Mouse (Mus musculus): ENCODE measurements at regions not wholly inside any gene's neighbourhood (a gene's known extent, or its start where the extent isn't known, plus 50 kb on each side); places are given as distances from the start of the nearest gene placed in this dataset.
A peak's percentile ranks its signal among the peaks of the same experiment; 100 is the strongest.

GRCm38 (mm10) chr2:72855276-72855970 is 124.8 kb downstream of the Sp3 start:
- Histone ChIP-seq H3K4me1 (peaks cover 14% of the 10 kb centered on the region), H3K9ac (no peak overlapping the region), H3K4me3 (no peak overlapping the region), H3K4me2 (no peak overlapping the region), H3K27ac (peak overlapping the region; percentile 60; the same call in 1 of the 2 replicates), H3K27me3 (no peaks in the 10 kb centered on the region), H3K9me3 (no peaks in the 10 kb centered on the region), H3K36me3 (no peaks in the 10 kb centered on the region)
- ATAC-seq (ENCODE audit: insufficient number of reproducible peaks, low FRiP score, low TSS enrichment, low read depth): no peak
- WGBS: 53% methylated on average over 11 of the region's 11 CpGs

DNA sequence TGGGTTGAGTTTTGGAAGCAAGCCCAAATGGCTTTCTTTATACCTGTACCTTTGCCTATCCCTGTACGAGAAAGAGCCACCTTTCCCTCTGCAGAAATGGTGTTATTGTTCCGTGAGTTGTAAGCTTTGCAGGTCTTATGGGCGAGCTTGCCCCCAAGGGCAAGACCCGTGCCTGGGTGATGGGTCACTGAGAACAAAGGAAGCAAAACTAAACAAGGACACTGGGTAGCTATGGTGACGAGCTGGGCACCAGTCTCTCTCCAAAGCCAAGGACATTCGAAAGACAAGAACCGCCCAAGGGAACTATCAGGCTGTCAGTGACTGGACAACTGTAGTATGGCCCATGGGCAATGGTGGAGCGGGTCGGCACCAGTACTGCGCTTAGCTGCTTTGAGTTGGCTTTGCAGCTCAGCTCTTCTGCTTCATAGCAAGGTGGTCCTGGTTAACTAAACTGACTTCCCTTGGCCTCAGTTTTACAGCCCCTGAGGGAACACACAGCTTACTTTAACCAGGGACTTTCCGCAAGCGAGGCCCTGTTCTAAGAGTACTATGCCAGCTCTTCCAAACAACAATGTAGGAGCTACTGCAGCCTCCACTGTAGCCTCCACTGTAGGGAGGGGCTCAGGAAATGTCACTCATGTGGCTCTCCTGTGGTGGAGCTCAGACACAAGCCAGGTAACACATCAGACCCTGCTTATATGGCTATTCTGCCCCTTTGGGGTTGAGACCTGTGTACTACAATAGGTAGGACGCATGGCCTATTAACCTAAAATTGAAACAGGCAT is 124.1 kb downstream of the Sp3 start:
- 69% methylated on average over 13 of the region's 13 CpGs for WGBS
- Histone ChIP-seq H3K4me3 (no peak overlapping the region), H3K9ac (no peak overlapping the region), H3K4me1 (peaks cover 14% of the 10 kb centered on the region), H3K27me3 (no peaks in the 10 kb centered on the region), H3K27ac (peak overlapping the region; percentile 60), H3K36me3 (no peaks in the 10 kb centered on the region), H3K9me3 (no peaks in the 10 kb centered on the region), H3K4me2 (no peak overlapping the region)
- ATAC-seq (ENCODE audit: insufficient number of reproducible peaks, low FRiP score, low TSS enrichment, low read depth): no peak

GRCm38 (mm10) chr2:72857377-72857776 is 122.9 kb downstream of the Sp3 start:
- Histone ChIP-seq H3K36me3 (no peaks in the 10 kb centered on the region), H3K4me3 (no peak overlapping the region), H3K27ac (no peak overlapping the region), H3K4me1 (peaks cover 14% of the 10 kb centered on the region), H3K27me3 (no peaks in the 10 kb centered on the region), H3K9me3 (no peaks in the 10 kb centered on the region), H3K4me2 (no peak overlapping the region), H3K9ac (no peak overlapping the region)
- no peak for ATAC-seq (ENCODE audit: insufficient number of reproducible peaks, low FRiP score, low TSS enrichment, low read depth)
- 76% methylated on average over 5 of the region's 5 CpGs for WGBS

DNA sequence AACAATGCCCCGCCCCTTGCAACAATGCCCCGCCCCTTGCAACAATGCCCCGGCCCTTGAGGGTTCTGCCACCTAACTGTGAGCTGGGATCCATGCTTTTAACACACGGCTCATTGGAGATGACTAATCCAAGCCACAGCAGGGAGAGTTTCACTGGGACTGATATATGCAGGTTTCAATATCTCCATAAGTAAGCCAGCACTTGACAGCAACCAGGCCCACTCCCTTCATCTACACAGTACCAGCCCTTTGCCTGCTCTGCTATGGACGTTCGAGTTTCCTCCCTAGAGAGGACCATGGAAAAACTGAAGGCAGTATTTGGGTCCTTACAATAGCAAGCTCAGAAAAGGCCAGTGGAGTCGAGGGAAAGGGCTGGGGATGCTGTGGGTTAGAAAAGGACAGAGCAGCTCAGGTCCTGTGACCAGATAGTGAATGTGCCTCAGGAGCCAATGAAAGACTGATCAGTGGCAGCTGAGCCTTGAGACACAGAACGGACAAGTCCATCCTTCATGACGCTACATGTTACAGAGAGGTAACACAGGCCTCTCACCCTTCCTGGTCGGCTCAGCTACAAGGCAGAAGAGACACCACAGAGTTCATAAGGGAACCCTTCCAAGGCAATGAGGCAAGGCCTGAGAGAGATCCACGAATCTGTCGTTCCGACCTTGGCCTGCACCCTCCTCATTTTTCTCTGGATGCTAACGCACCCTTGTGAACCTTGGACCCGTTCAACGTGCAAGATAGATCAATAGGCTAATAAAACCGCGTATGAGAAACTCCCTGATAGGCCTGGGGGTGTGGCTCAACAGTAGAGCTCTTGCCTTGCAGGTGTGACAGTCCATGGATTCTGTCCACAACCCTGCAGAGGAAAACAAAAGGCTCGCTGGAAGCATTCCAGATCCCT is 114.5 kb downstream of the Sp3 start:
- H3K4me3 ChIP-seq: no peak overlapping the region
- no peaks in the 10 kb centered on the region for H3K36me3 ChIP-seq
- no peaks in the 10 kb centered on the region for H3K27me3 ChIP-seq
- 53% methylated on average over 19 of the region's 19 CpGs for WGBS
- no peak overlapping the region for H3K27ac ChIP-seq
- no peak overlapping the region for H3K4me2 ChIP-seq
- ATAC-seq (ENCODE audit: insufficient number of reproducible peaks, low FRiP score, low TSS enrichment, low read depth): no peak
- H3K9ac ChIP-seq: no peak overlapping the region
- H3K4me1 ChIP-seq: no peaks in the 10 kb centered on the region
- no peaks in the 10 kb centered on the region for H3K9me3 ChIP-seq

GRCm38 (mm10) chr2:72866366-72866688 is 113.9 kb downstream of the Sp3 start:
- Histone ChIP-seq H3K27ac (no peak overlapping the region), H3K9ac (no peak overlapping the region), H3K27me3 (no peaks in the 10 kb centered on the region), H3K4me1 (no peaks in the 10 kb centered on the region), H3K9me3 (no peaks in the 10 kb centered on the region), H3K4me2 (no peak overlapping the region), H3K4me3 (no peak overlapping the region), H3K36me3 (no peaks in the 10 kb centered on the region)
- 62% methylated on average over 2 of the region's 2 CpGs for WGBS
- no peak for ATAC-seq (ENCODE audit: insufficient number of reproducible peaks, low FRiP score, low TSS enrichment, low read depth)

DNA sequence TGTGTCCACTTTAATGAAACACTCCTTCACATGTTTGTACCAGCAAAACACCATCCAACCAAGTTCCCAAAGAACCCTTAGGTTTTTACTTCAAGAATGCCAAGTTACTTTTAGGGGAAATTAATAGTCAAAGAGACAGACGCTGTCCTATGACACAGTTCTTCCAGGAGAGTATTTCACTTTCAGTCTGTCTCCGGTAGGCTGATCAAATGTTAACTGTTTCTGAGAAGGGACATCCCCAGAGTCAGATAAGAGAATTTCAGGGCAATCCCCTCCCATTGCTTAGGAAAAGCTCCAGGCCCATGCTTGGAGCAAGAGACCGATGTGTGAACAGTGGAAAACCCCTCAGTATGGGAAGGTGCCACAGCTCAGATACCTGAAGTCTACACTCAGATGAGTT is 112.1 kb downstream of the Sp3 start:
- H3K36me3 ChIP-seq: no peaks in the 10 kb centered on the region
- no peak overlapping the region for H3K27ac ChIP-seq
- H3K9me3 ChIP-seq: no peaks in the 10 kb centered on the region
- 94% methylated on average over 3 of the region's 3 CpGs for WGBS
- no peaks in the 10 kb centered on the region for H3K27me3 ChIP-seq
- H3K4me1 ChIP-seq: no peaks in the 10 kb centered on the region
- no peak overlapping the region for H3K4me3 ChIP-seq
- no peak for ATAC-seq (ENCODE audit: insufficient number of reproducible peaks, low FRiP score, low TSS enrichment, low read depth)
- no peak overlapping the region for H3K4me2 ChIP-seq
- no peak overlapping the region for H3K9ac ChIP-seq

- 67% methylated on average over 5 of the region's 5 CpGs for WGBS
- ATAC-seq (ENCODE audit: insufficient number of reproducible peaks, low FRiP score, low TSS enrichment, low read depth): no peak
- no peak overlapping the region for H3K27ac ChIP-seq
Measured at GRCm38 (mm10) chr2:72871836-72872235, 108.4 kb downstream of the Sp3 start.

GRCm38 (mm10) chr2:72873948-72874347 is 106.3 kb downstream of the Sp3 start:
- Histone ChIP-seq H3K27me3 (no peaks in the 10 kb centered on the region), H3K4me2 (no peak overlapping the region), H3K4me1 (no peaks in the 10 kb centered on the region), H3K9me3 (no peaks in the 10 kb centered on the region), H3K9ac (no peak overlapping the region), H3K4me3 (no peak overlapping the region), H3K27ac (no peak overlapping the region), H3K36me3 (no peaks in the 10 kb centered on the region)
- 72% methylated on average over 10 of the region's 10 CpGs for WGBS
- no peak for ATAC-seq (ENCODE audit: insufficient number of reproducible peaks, low FRiP score, low TSS enrichment, low read depth)

More at GRCm38 (mm10) chr2:72871836-72872235, 108.4 kb downstream of the Sp3 start:
- H3K4me2 ChIP-seq: no peak overlapping the region
- H3K36me3 ChIP-seq: no peaks in the 10 kb centered on the region
- H3K4me1 ChIP-seq: no peaks in the 10 kb centered on the region
- H3K9me3 ChIP-seq: no peaks in the 10 kb centered on the region
- H3K27me3 ChIP-seq: no peaks in the 10 kb centered on the region
- no peak overlapping the region for H3K9ac ChIP-seq
- no peak overlapping the region for H3K4me3 ChIP-seq

DNA sequence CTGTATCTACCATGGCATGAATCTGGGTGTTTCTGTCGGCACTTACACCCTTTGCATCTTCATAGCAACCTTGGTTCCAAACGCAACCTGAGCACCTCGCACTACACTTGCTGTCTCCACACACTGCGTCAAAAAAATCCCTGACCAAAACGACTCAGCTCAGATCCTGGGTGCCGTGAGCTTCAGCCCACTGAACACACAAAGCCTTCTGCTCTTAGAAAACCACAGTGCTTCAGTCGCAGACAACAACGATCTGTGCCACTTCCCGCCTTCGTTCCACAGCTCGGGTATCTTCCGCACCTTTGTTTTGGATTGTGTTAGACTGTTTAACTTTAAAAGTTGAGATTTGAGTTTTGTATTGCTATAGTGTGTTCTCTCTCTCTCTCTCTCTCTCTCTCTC is 105.7 kb downstream of the Sp3 start:
- Histone ChIP-seq H3K4me1 (no peaks in the 10 kb centered on the region), H3K4me2 (no peak overlapping the region), H3K27ac (no peak overlapping the region), H3K9me3 (no peaks in the 10 kb centered on the region), H3K27me3 (no peaks in the 10 kb centered on the region), H3K36me3 (no peaks in the 10 kb centered on the region), H3K9ac (no peak overlapping the region), H3K4me3 (no peak overlapping the region)
- no peak for ATAC-seq (ENCODE audit: insufficient number of reproducible peaks, low FRiP score, low TSS enrichment, low read depth)
- WGBS: 86% methylated on average over 12 of the region's 12 CpGs

DNA sequence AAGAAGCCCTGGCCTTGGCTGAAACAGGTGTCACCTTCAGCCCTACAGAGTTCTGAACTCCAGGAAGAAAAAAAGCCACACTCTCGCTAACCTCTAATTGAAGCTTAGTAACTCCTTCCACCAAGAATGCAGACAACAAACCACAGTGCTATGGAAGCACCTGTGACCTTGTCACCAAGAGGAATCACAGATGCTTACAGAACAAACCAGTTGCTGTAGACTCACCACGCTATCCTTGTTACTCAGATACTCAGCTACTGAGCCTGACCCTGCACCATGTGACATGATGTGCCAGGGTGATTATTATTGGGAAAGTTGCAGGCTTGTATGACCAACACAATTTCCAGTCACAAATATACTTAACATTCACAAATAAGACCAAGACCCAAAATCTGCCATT is 104.6 kb downstream of the Sp3 start:
- no peaks in the 10 kb centered on the region for H3K9me3 ChIP-seq
- no peaks in the 10 kb centered on the region for H3K36me3 ChIP-seq
- H3K27ac ChIP-seq: no peak overlapping the region
- ATAC-seq (ENCODE audit: insufficient number of reproducible peaks, low FRiP score, low TSS enrichment, low read depth): no peak
- no peak overlapping the region for H3K4me2 ChIP-seq
- H3K27me3 ChIP-seq: no peaks in the 10 kb centered on the region
- H3K4me1 ChIP-seq: no peaks in the 10 kb centered on the region
- H3K4me3 ChIP-seq: no peak overlapping the region
- no peak overlapping the region for H3K9ac ChIP-seq
- WGBS: 61% methylated on average over 2 of the region's 2 CpGs

DNA sequence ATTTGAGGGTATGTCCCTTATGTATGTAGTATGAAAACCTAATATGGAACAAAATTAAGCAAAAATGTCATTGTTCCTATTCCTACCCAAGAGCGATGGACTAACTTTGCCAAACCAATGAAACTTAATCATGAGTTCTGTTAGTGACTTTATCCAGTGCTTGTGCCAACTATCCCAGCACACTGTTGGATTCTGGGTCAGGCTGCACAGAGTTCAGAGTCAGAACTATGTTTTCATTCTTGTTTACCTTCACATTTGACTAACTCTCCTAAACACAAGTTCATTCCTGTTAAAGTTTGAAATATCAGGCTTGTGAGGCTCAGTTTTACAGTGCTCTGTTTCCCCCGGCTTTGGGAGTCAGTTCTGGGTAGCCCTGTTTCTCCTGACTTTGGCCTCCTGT is 100.2 kb downstream of the Sp3 start:
- H3K27me3 ChIP-seq: no peaks in the 10 kb centered on the region
- H3K36me3 ChIP-seq: no peaks in the 10 kb centered on the region
- H3K4me3 ChIP-seq: no peak overlapping the region
- no peaks in the 10 kb centered on the region for H3K4me1 ChIP-seq
- no peak overlapping the region for H3K9ac ChIP-seq
- no peaks in the 10 kb centered on the region for H3K9me3 ChIP-seq
- WGBS: 89% methylated on average over 2 of the region's 2 CpGs
- no peak for ATAC-seq (ENCODE audit: insufficient number of reproducible peaks, low FRiP score, low TSS enrichment, low read depth)
- no peak overlapping the region for H3K27ac ChIP-seq
- H3K4me2 ChIP-seq: no peak overlapping the region

DNA sequence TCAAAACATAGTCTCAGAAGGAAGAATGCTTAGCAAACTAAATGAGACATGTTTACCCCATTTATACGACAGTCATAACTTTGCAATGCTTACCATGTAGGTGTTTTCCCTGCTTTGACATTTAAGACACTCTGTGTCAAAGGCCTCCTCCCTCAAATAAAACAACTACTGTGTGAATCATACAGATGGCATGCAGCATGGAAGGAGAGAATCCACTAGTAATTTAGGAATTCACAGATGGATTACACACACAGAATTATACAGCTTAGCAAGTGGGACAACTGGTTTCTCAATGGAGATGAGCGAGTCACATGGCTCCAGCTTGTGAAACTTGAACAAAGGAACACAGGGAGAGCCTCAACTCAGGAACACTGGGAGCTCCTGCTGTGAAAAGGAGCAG is 98.7 kb downstream of the Sp3 start:
- Histone ChIP-seq H3K27me3 (no peaks in the 10 kb centered on the region), H3K9me3 (no peaks in the 10 kb centered on the region), H3K4me1 (no peaks in the 10 kb centered on the region), H3K4me3 (no peak overlapping the region), H3K9ac (no peak overlapping the region), H3K36me3 (no peaks in the 10 kb centered on the region), H3K4me2 (no peak overlapping the region), H3K27ac (no peak overlapping the region)
- WGBS: 77% methylated on average over 2 of the region's 2 CpGs
- no peak for ATAC-seq (ENCODE audit: insufficient number of reproducible peaks, low FRiP score, low TSS enrichment, low read depth)
